Mouse (Mus musculus): Measurements from ENCODE around the gene Anapc2. TPM values are rescaled to one million over a fixed set of nuclear protein-coding genes. Genes with fewer than 3 reads are reported as not detected.

The Anapc2 gene
- total RNA-seq, 2 experiments from 2014 or later, result 84.6 to 84.7 TPM

DNA sequence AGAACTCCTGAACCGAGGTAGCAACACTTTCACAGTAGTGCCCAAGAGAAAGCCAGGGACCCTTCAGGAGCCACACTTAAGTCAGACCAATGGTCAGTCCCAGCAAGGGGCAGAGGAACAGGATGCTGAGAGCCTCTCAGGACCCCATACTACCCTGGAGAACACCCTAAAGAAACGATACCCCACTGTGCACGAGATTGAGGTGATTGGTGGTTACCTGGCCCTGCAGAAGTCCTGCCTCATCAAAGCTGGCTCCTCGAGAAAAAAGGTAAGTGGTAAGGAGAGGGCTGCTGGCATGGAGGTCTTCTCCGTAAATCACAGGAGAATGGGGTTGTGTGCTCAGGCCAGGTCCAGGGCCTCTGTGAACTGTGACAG, 8.0 kb upstream of the Anapc2 start:
- TF ChIP-seq CTCF (conservative IDR thresholded peaks at IDR 0.05), result no peak
- H3K27ac ChIP-seq, result peak overlapping the region; percentile 88
- H3K4me3 ChIP-seq, result peak overlapping the region; percentile 95
- no peak for DNase-seq (ENCODE audit: low spot score in 2 of 2)

DNA sequence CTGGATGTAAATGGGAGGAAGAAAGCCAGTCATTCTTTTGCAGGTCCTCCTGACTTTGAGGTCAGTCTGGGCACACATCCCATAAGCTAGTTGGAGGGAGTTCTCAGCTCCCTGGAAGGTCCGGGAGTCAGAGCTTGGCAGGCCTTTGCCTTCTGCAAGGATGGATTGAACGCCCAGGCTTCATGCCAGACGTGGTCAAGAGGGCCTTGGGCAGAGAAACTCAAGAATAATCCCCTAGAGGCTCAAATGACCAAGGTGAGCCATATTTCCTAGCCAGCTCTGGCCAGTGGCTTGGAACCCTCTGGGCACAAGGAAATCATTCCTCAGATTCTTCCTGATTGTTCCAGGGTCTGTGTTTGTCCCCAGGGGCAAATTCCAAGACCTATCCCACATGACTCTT, 7.4 kb upstream of the Anapc2 start:
- TF ChIP-seq CTCF (conservative IDR thresholded peaks at IDR 0.05), result no peak
- Histone ChIP-seq H3K4me3 (peak overlapping the region; percentile 95), H3K27ac (peak overlapping the region; percentile 88)
- no peak for DNase-seq (ENCODE audit: low spot score in 2 of 2)

DNA sequence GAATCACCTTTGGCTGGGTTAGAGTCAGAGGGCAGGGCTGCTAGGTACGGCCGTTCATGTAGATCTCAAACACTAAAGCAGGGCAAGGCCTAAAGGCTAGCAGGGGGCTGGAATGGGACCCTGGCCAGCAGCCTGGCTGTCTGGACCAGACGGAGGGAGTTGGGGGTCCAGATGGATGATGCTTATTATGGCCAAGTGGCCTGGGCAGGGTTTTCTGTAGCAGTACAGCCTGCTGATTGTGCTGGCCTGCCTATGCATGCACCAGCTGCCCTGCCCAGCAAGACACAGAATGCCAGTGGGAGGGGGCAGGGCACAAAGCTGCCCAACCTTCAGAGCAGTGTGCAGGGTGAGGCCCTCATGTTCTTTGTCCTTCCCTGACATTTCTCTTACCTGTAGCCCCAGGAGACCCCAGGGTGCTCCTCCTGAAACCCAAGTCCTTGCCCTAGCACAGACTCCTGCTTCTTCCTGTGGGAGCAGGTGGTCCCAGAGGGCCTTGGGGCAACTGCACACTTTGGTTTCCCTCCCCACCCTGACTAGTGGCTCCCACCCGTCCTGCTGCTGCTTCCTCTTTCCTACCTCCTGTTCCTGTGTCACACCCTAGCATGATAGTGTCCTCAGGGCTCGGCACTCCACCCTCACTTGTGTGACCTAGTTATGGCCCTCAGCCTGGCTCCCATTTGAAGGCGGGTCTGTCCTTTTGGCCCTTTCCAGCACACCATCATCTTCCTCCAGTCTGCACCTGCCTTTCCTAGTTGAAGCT, 6.2 kb upstream of the Anapc2 start:
- peak overlapping the region; percentile 88 for H3K27ac ChIP-seq
- TF ChIP-seq CTCF (conservative IDR thresholded peaks at IDR 0.05), result no peak
- H3K4me3 ChIP-seq, result peak overlapping the region; percentile 34
- peak in 1 of 2 experiments; percentile 30 for DNase-seq (ENCODE audit: low spot score in 2 of 2)

DNA sequence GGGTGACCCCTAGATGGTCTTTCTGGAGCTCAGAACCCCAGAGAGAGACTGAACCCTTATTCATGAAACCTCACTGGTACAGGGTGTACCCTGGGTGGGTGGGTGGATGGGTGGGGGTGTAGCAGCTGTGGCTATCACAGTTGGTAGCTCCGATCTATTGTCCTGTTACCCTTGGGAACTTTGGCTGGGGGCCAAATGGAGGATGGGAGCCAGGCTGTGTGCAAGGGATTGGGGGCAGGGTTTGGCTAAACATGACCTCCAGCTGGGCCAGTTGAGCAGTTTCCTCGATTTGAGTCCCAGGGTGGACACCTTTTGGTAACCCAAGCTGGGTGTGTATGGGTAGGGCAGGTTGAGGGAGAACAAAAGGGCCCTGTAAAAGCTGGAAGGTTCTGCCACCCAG, 5.6 kb upstream of the Anapc2 start:
- DNase-seq (ENCODE audit: low spot score in 2 of 2), result peak; percentile 52 to 62
- Histone ChIP-seq H3K4me3 (peak overlapping the region; percentile 34), H3K27ac (peak overlapping the region; percentile 88)
- TF ChIP-seq CTCF (conservative IDR thresholded peaks at IDR 0.05), result no peak

DNA sequence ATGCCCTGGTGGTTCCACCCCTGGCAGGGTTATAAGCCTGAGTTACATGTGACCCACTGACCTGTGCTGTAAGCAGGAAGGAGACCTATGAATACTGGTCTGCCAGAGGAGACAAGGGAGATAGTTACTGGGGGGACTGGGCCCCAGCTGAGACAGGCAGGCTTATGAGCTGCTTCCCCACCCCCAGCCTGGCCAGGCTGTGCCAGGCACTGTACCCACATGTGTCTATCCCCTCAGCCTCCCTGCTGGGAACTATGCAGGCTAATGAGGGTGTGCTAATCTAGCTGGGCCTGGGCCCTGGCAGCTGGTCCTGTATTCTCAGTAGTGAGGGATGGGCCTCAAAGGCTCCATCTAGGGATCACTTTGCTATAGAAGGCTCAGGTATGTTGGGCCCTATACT, 5.0 kb upstream of the Anapc2 start:
- Histone ChIP-seq H3K4me3 (no peak overlapping the region), H3K27ac (peak overlapping the region; percentile 88)
- peak; percentile 34 to 38 for DNase-seq (ENCODE audit: low spot score in 2 of 2)
- no peak for TF ChIP-seq CTCF (conservative IDR thresholded peaks at IDR 0.05)

DNA sequence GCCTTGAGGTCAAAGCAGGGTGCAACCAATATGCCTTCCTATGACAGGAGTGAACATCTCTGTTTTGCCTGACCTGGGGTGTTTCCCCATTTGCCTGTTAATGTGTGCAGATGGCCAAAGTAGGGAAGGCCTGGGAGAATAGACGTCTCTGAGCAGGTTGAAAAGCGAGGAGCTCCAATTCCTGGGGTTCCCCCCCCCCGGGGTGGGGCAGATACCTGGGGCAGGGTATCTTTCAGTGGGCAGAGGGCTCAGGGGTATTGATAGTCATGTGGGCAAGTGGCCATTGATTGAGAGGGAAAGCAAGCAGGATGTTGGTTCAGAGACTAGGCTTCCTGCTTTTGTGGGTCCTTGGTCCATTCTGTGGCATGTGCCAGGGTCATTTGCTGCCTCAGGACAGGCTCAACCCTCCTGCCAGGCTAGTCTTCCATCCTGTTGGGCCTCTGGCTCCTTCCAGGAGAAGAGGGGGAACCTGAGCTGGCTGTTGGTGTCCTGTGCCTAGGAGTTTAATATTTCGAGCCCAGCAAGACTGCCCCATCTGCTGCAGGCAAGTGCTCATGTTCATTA, 4.5 kb upstream of the Anapc2 start:
- no peak for TF ChIP-seq CTCF (conservative IDR thresholded peaks at IDR 0.05)
- Histone ChIP-seq H3K4me3 (no peak overlapping the region; the same call in 1 of the 2 replicates), H3K27ac (peak overlapping the region; percentile 88)
- no peak for DNase-seq (ENCODE audit: low spot score in 2 of 2)

DNA sequence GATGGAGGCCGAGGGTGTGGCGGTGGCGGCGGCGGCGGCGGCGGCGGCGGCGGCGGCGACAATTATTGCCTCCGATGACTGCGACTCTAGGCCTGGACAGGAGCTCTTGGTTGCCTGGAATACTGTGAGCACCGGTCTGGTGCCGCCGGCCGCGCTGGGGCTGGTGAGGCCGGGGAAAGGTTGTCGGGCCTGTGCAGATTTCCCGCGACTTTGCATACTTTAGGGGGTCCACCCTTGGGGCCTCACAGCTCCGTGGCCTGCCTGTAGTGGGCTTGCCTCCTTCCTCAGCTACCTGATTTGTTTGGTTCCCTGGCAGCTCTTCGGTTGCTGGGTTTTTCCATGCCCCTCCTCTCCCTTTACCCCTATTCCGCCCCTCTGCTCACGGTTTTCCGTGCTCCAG, 237 bp downstream of the Anapc2 start:
- Histone ChIP-seq H3K4me3 (peak overlapping the region; percentile 96), H3K27ac (peak overlapping the region; percentile 89)
- no peak for DNase-seq (ENCODE audit: low spot score in 2 of 2)
- TF ChIP-seq CTCF (conservative IDR thresholded peaks at IDR 0.05), result no peak

DNA sequence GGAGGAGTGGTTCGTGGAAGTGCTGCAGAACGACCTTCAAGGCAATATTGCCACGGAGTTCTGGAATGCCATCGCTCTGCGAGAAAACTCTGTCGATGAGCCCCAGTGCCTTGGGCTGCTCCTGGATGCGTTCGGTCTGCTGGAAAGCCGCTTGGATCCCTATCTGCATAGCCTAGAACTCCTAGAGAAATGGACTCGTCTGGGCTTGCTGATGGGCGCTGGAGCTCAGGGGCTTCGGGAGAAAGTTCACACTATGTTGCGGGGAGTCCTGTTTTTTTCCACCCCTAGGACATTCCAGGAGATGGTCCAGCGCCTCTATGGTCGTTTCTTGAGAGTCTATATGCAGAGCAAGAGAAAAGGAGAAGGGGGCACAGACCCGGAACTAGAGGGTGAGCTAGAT, 732 bp downstream of the Anapc2 start:
- peak overlapping the region; percentile 89; the same call in 1 of the 2 replicates for H3K27ac ChIP-seq
- TF ChIP-seq CTCF (conservative IDR thresholded peaks at IDR 0.05), result no peak
- peak overlapping the region; percentile 96 for H3K4me3 ChIP-seq
- DNase-seq (ENCODE audit: low spot score in 2 of 2), result no peak

DNA sequence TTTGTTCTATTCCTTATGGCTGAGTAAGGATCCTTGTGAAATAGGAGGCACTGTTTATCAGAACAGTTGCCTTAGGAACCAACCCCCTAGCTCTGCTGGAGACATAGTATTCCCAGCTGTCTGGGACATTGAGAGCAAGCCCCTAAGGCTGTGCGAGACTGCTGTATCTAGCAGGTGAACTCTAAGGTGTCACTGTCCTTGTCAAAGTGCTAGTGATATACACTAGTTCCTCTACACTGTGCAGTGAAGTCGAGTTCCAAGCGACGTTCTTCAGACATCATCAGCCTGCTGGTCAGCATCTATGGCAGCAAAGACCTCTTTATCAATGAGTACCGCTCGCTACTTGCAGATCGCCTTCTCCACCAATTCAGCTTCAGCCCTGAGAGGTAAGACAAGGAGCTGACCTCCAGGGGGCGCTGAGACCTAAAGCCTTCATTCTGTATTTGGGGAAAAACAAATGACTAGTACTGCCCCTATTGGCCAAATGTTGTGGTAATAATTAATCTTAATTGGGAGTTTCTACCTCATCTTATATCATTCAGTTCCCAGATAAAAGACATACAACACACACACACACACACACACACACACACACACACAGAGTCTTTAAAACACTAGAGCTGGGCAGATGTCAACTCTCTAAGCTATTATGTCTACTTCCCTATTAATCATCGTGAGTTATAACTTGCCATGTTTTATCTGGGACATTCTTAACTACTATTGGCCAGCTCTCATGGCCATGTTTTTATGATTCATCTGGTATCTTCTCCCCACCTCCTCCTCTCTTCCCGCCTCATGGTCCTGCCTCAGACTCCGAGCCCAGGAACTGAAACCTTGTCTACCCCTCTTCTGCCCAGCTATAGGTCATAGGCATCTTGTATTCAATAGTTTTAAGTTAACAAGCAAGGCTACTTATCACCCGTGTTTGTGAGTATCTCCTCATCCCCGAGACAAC, 6.9 kb downstream of the Anapc2 start:
- Histone ChIP-seq H3K27ac (no peak overlapping the region), H3K4me3 (no peak overlapping the region)
- peak; percentile 91 for TF ChIP-seq CTCF (conservative IDR thresholded peaks at IDR 0.05)
- DNase-seq (ENCODE audit: low spot score in 2 of 2), result peak; percentile 86 to 90

DNA sequence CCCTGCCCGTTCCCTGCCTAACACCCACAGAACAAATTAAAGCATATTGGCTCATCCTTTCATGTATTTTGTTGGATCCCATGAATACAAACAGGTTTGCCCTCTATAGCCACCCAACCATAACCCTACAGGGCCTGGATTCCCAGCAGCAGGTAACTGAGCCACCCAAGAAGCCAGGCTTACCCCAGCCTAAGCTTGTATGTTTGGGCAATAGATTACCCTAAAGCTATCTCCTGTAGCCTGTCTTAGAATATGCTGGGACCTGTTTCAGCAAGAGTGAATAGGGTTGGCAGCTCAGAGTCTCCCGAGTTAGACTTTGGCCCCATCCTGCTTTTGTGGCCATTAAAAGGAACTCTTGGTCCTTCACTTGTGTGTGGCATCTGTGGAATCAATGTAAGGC, 13.3 kb downstream of the Anapc2 start:
- TF ChIP-seq CTCF (conservative IDR thresholded peaks at IDR 0.05), result no peak
- H3K27ac ChIP-seq, result peak overlapping the region; percentile 23; the same call in 1 of the 2 replicates
- no peak overlapping the region for H3K4me3 ChIP-seq
- DNase-seq (ENCODE audit: low spot score in 2 of 2), result no peak

DNA sequence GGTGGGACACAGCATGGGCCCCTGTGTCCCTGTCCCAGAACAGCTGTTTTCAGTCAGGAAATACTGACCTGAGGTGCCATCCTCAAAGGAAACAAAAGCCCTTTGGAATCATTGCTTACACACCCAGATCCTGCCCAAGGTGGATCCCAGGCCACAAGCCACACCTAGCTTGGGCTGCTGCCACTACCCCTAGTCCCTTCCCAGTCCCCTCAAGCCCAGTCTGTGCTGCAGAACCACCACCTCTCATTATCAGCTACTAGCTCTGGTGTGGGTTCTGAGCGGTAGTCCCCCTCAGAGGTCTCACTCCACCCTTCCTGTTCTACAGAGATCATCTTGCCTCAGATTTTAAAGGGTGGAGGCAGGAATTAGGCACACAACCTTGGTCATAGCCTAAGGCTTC, 14.0 kb downstream of the Anapc2 start:
- H3K4me3 ChIP-seq, result no peak overlapping the region
- no peak for TF ChIP-seq CTCF (conservative IDR thresholded peaks at IDR 0.05)
- DNase-seq (ENCODE audit: low spot score in 2 of 2), result no peak
- H3K27ac ChIP-seq, result peak overlapping the region; percentile 92

DNA sequence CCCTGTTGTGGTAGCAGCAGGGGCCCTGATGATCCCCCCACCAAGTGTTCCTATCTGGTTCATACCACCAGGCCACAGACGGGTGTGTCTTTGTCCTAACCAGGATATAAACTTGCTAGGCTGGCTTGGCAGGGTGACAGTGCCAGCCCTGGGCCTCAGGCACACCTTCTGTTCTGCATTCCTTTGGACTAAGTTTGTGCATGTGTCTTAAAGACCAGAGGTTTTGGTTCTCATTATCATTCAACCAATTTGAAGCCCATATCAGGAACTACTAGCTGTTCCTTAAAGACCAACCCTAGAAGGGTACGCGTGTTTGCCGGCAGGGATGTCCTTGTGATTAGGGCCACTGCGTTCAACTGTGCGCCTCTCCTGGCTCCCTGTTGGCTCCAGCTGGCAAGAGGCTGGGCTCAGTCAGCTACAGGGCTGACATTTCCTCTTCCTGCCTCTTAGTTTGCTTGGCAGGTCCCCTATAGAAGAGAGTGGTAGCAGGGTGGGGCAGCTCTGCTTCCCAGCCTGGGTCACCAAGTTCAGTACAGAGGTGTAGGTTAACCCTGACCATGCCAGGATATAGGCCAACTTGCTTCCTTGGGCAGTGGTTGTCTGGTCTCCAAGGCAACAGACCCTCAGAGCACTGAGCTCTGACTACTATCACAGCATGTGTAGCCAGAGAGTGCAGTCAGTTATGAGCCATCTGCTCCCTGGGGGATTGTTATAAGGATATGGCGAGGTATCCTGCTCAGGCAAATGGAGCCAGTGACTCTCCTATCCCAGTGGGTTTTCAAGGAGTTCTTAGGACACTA, 14.8 kb downstream of the Anapc2 start:
- Histone ChIP-seq H3K27ac (peak overlapping the region; percentile 92), H3K4me3 (no peak overlapping the region)
- peak in 1 of 2 experiments; percentile 52 for DNase-seq (ENCODE audit: low spot score in 2 of 2)
- no peak for TF ChIP-seq CTCF (conservative IDR thresholded peaks at IDR 0.05)

Measured in layer of hippocampus, adult 2 months (tissue).